Mouse (Mus musculus) heart, adult 2 months (tissue): ENCODE results near the gene Efcc1.

Source experiments
- EP300 ChIP-seq: fragments of 200-500 bp; IDR thresholded peaks from 2 replicates; pipeline ENCODE4 v1.6.1; 2011; ENCODE audit warnings: low read depth, low read length, control low read depth; ENCODE audit not compliant: insufficient read depth
- POLR2A ChIP-seq: fragments of 200-500 bp; IDR thresholded peaks from 2 replicates; pipeline ENCODE4 v1.6.1; 2011; ENCODE audit warnings: mild to moderate bottlenecking, low read depth, low read length, control low read depth; ENCODE audit not compliant: insufficient read depth

DNA sequence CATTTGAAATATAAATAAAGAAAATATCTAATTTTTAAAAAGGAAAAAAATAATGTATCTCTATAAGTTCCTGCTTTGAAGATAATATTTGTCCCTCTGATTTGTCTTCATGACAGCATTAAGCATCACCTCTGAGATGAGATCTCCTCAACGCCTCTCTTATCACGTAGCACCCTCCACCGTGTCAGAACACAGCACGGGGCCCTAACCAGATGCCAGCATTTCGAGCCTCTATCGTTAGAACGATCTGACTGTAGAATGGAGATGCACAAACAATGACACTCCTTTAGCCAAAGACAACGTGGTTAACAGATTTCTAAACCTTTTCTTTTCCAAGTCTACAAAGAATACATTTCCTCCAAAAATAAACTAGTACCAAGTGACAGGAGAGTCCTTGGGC is 53.4 kb downstream of the Efcc1 start:
- TF ChIP-seq EP300: no peak
- TF ChIP-seq POLR2A: no peak
